Mouse (Mus musculus) embryonic fibroblast, embryonic 13.5 days (primary cell): ENCODE data around the gene Prnd. TPM values are rescaled to one million over a fixed set of nuclear protein-coding genes. Genes with fewer than 3 reads are reported as not detected.
A peak's percentile ranks its signal among the peaks of the same experiment; 100 is the strongest.

ENCODE experiments used
- H3K27ac ChIP-seq: 2 replicates; pipeline ENCODE4 v1.5.1; 2012; ENCODE audit warnings: low read length, control low read depth, inconsistent platforms; ENCODE audit not compliant: insufficient read depth
- H3K4me1 ChIP-seq: 2 replicates; pipeline ENCODE4 v1.6.1; 2011; ENCODE audit warnings: low read length; ENCODE audit not compliant: control insufficient read depth, insufficient read depth
- H3K4me3 ChIP-seq: 2 replicates; pipeline ENCODE4 v1.5.1; 2011; ENCODE audit warnings: mild to moderate bottlenecking, control low read depth, low read length; ENCODE audit not compliant: insufficient read depth
- CTCF ChIP-seq: IDR thresholded peaks from 2 replicates; pipeline ENCODE4 v1.5.1; 2011; ENCODE audit warnings: mild to moderate bottlenecking, control low read depth, low read length, moderate library complexity, borderline replicate concordance; ENCODE audit not compliant: insufficient read depth
- POLR2A ChIP-seq: IDR thresholded peaks from 2 replicates; pipeline ENCODE4 v1.6.1; 2011; ENCODE audit warnings: low read depth, mild to moderate bottlenecking, control low read depth, low read length, moderate library complexity
- polyA plus RNA-seq: library from polyadenylated mRNA; stranded (reverse); fragments of >200 nt; gene quantifications from 2 replicates; pipeline ENCODE4 v1.2.4, GENCODE M21; 2011; ENCODE audit warnings: low read depth; ENCODE audit not compliant: missing spikeins, insufficient read length

Prnd gene
- polyA plus RNA-seq, 1 experiment = 1.3 TPM

GRCm38 (mm10) chr2:131909683-131910572 lies 40.7 kb upstream of the Prnd start, which contains the start of the genes Prnp and Prn:
Gene Prnp, plus strand, starts transcription at chr2:131909928.
Gene Prn, plus strand, starts transcription at chr2:131909957.
- peak within 1 kb of the TSS; percentile 74 for H3K27ac ChIP-seq
- peaks cover 8% of the 10 kb centered on the region for H3K4me1 ChIP-seq
- H3K4me3 ChIP-seq = peak within 1 kb of the TSS; percentile 77
- TF ChIP-seq POLR2A (peak; percentile 98), CTCF (no peak)

GRCm38 (mm10) chr2:131910847-131911246 lies 39.8 kb upstream of the Prnd start:
- TF ChIP-seq POLR2A (no peak), CTCF (no peak)

GRCm38 (mm10) chr2:131911341-131911740 lies 39.3 kb upstream of the Prnd start:
- TF ChIP-seq POLR2A (no peak; the same call in 1 of the 2 replicates), CTCF (no peak)
- no peak overlapping the region for H3K27ac ChIP-seq

More at GRCm38 (mm10) chr2:131910847-131911246, 39.8 kb upstream of the Prnd start:
- Histone ChIP-seq H3K4me3 (peak overlapping the region; percentile 77), H3K4me1 (peaks cover 8% of the 10 kb centered on the region), H3K27ac (no peak overlapping the region; the same call in 1 of the 2 replicates)

GRCm38 (mm10) chr2:131912526-131913258 lies 38.0 kb upstream of the Prnd start:
- TF ChIP-seq POLR2A (no peak), CTCF (no peak)
- no peak overlapping the region for H3K4me3 ChIP-seq
- H3K27ac ChIP-seq = no peak overlapping the region
- peaks cover 8% of the 10 kb centered on the region for H3K4me1 ChIP-seq

More at GRCm38 (mm10) chr2:131911341-131911740, 39.3 kb upstream of the Prnd start:
- Histone ChIP-seq H3K4me3 (peak overlapping the region; percentile 77), H3K4me1 (peaks cover 8% of the 10 kb centered on the region)

GRCm38 (mm10) chr2:131932275-131932902 lies 18.3 kb upstream of the Prnd start:
- TF ChIP-seq POLR2A (no peak), CTCF (no peak)
- H3K4me1 ChIP-seq = no peaks in the 10 kb centered on the region; the same call in 1 of the 2 replicates
- H3K27ac ChIP-seq = peak overlapping the region; percentile 2; the same call in 1 of the 2 replicates
- H3K4me3 ChIP-seq = no peak overlapping the region

- H3K4me1 ChIP-seq = no peaks in the 10 kb centered on the region; the same call in 1 of the 2 replicates
- no peak overlapping the region for H3K4me3 ChIP-seq
- TF ChIP-seq CTCF (no peak), POLR2A (no peak)
- H3K27ac ChIP-seq = 0 out of 2 replicates have a peak overlapping the region, but pooled peaks have one; percentile 2
These were observed 17.6 kb upstream of the Prnd start for GRCm38 (mm10) chr2:131933013-131933412.

GRCm38 (mm10) chr2:131933598-131933997 lies 17.1 kb upstream of the Prnd start:
- Histone ChIP-seq H3K4me3 (no peak overlapping the region), H3K4me1 (no peaks in the 10 kb centered on the region; the same call in 1 of the 2 replicates), H3K27ac (no peak overlapping the region)
- TF ChIP-seq POLR2A = no peak
- TF ChIP-seq CTCF = no peak

GRCm38 (mm10) chr2:131934243-131934642 lies 16.4 kb upstream of the Prnd start:
- Histone ChIP-seq H3K4me1 (no peaks in the 10 kb centered on the region; the same call in 1 of the 2 replicates), H3K27ac (no peak overlapping the region), H3K4me3 (no peak overlapping the region)
- TF ChIP-seq POLR2A (no peak), CTCF (no peak)

GRCm38 (mm10) chr2:131935390-131936105 lies 15.1 kb upstream of the Prnd start:
- H3K4me1 ChIP-seq = no peaks in the 10 kb centered on the region; the same call in 1 of the 2 replicates
- H3K4me3 ChIP-seq = no peak overlapping the region
- TF ChIP-seq CTCF = peak; percentile 36; the same call in 1 of the 2 replicates
- TF ChIP-seq POLR2A = no peak
- 0 out of 2 replicates have a peak overlapping the region, but pooled peaks have one; percentile 29 for H3K27ac ChIP-seq
